Mouse (Mus musculus) natural killer cell, adult 2 months (primary cell): ENCODE data around the gene Nfil3.
A peak's percentile ranks its signal among the peaks of the same experiment; 100 is the strongest.

ENCODE experiments used
- DNase-seq, 2 experiments: peaks; one replicate each; pipeline ENCODE4 v3.0.0; 2022; ENCODE audit warnings: low spot score in 2 of 2

The Nfil3 gene

GRCm38 (mm10) chr13:52980951-52981421 is at the start of gene Nfil3:
Gene Nfil3 (minus strand): TSS chr13:52981073.
- peak; percentile 65 to 70 for DNase-seq

- peak in 1 of 2 experiments; percentile 20 for DNase-seq
These were observed 43.4 kb upstream of the Nfil3 start for GRCm38 (mm10) chr13:53024285-53024684.

- no peak for DNase-seq
These were observed 39.4 kb upstream of the Nfil3 start for GRCm38 (mm10) chr13:53020282-53020681.

GRCm38 (mm10) chr13:53019532-53019931 is 38.7 kb upstream of the Nfil3 start:
- peak; percentile 34 to 40 for DNase-seq

GRCm38 (mm10) chr13:53018976-53019375 is 38.1 kb upstream of the Nfil3 start:
- DNase-seq: no peak

GRCm38 (mm10) chr13:53017983-53018382 is 37.1 kb upstream of the Nfil3 start:
- no peak for DNase-seq

GRCm38 (mm10) chr13:53017117-53017516 is 36.2 kb upstream of the Nfil3 start:
- DNase-seq: peak; percentile 17 to 21

- DNase-seq: no peak
These were observed 30.6 kb upstream of the Nfil3 start for GRCm38 (mm10) chr13:53011426-53011825.

- DNase-seq: no peak
These were observed 27.8 kb upstream of the Nfil3 start for GRCm38 (mm10) chr13:53008489-53009184.

GRCm38 (mm10) chr13:53007781-53008180 is 26.9 kb upstream of the Nfil3 start:
- no peak for DNase-seq

- no peak for DNase-seq
These were observed 22.4 kb upstream of the Nfil3 start for GRCm38 (mm10) chr13:53003286-53003685.

GRCm38 (mm10) chr13:53001511-53001935 is 20.6 kb upstream of the Nfil3 start:
- peak; percentile 74 to 93 for DNase-seq

- peak; percentile 69 to 85 for DNase-seq
These were observed 19.6 kb upstream of the Nfil3 start for GRCm38 (mm10) chr13:53000481-53000880.

GRCm38 (mm10) chr13:52998541-52998940 is 17.7 kb upstream of the Nfil3 start:
- peak; percentile 62 to 82 for DNase-seq

GRCm38 (mm10) chr13:52997806-52998205 is 16.9 kb upstream of the Nfil3 start:
- DNase-seq: no peak

- no peak for DNase-seq
These were observed 15.3 kb upstream of the Nfil3 start for GRCm38 (mm10) chr13:52996201-52996600.

- DNase-seq: no peak
These were observed 13.5 kb upstream of the Nfil3 start for GRCm38 (mm10) chr13:52994197-52994881.

GRCm38 (mm10) chr13:52990139-52990538 is 9.3 kb upstream of the Nfil3 start:
- DNase-seq: no peak

GRCm38 (mm10) chr13:52989005-52989404 is 8.1 kb upstream of the Nfil3 start:
- DNase-seq: peak in 1 of 2 experiments; percentile 42

GRCm38 (mm10) chr13:52987880-52988279 is 7.0 kb upstream of the Nfil3 start:
- DNase-seq: no peak

GRCm38 (mm10) chr13:52986215-52986780 is 5.4 kb upstream of the Nfil3 start:
- DNase-seq: peak in 1 of 2 experiments; percentile 27

- no peak for DNase-seq
These were observed 4.8 kb upstream of the Nfil3 start for GRCm38 (mm10) chr13:52985508-52986214.
